Mouse (Mus musculus): ENCODE results near the gene Gm17455. TPM values are rescaled to one million over a fixed set of nuclear protein-coding genes. Genes with fewer than 3 reads are reported as not detected.

The Gm17455 gene
- polyA plus RNA-seq, 1 experiment, result 20.5 TPM

DNA sequence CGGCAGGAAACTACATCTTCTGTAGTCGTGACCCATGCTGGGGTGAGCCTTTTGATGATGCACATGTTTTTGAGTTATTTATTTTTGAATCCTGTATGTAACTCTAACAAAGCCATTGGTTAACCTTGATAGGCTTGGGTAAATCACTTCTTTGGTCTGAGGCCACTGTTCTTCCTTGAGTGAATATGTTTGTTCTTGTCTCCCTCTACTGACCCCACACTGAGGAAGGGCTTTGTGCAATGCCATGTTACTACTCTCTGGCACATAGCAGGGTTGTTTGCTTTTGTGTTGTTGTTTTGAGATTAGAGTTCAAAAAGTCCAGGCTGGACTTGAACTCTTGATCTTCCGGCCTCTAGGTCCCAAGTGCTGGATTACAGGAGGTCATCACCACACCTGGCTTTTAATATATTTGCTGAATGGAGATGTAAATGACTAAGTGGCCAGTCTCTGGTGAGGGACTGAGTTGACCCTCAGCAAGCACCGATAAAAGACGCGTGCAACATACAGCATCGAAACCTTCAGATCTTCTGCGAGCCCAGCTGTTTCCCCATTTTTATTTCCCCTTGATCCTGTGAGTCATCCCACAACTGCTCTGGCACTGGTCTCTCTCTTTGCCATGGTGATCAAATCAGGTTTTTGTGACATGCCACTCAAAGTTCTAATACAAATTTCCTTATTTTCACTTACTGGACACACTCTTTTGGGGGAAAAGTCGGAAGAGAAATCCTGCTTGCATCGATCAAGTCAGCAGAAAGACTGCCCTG is 1.3 kb upstream of the Gm17455 start:
- Histone ChIP-seq H3K79me2 (ENCODE audit: control insufficient read depth, insufficient read depth) (no peaks in the 10 kb centered on the region), H3K4me3 (no peak overlapping the region), H3K4me2 (ENCODE audit: low read depth) (peak overlapping the region; percentile 25), H3K36me3 (ENCODE audit: control insufficient read depth, insufficient read depth) (no peaks in the 10 kb centered on the region), H3K27me3 (ENCODE audit: control insufficient read depth, insufficient read depth, insufficient read length) (no peaks in the 10 kb centered on the region), H3ac (ENCODE audit: control insufficient read depth, insufficient read length) (no peak overlapping the region)
- TF ChIP-seq TCF12 (IDR thresholded peaks at IDR 0.05; ENCODE audit: insufficient read depth, poor library complexity, severe bottlenecking) (no peak), SRF (IDR thresholded peaks at IDR 0.05; ENCODE audit: control insufficient read depth, insufficient read length, low read depth) (no peak), MYOG (IDR thresholded peaks at IDR 0.05; ENCODE audit: control insufficient read depth in 1 of 3, insufficient read depth in 1 of 3, insufficient read length in 2 of 3, low read depth in 2 of 3) (peak in 1 of 3 experiments; percentile 36), MYOD1 (IDR thresholded peaks at IDR 0.05; ENCODE audit: control insufficient read depth in 1 of 3, insufficient read length in 2 of 3, low read depth in 2 of 3) (peak in 2 of 3 experiments; percentile 34 to 65), E2F4 (IDR thresholded peaks at IDR 0.05; ENCODE audit: insufficient read depth) (no peak)

DNA sequence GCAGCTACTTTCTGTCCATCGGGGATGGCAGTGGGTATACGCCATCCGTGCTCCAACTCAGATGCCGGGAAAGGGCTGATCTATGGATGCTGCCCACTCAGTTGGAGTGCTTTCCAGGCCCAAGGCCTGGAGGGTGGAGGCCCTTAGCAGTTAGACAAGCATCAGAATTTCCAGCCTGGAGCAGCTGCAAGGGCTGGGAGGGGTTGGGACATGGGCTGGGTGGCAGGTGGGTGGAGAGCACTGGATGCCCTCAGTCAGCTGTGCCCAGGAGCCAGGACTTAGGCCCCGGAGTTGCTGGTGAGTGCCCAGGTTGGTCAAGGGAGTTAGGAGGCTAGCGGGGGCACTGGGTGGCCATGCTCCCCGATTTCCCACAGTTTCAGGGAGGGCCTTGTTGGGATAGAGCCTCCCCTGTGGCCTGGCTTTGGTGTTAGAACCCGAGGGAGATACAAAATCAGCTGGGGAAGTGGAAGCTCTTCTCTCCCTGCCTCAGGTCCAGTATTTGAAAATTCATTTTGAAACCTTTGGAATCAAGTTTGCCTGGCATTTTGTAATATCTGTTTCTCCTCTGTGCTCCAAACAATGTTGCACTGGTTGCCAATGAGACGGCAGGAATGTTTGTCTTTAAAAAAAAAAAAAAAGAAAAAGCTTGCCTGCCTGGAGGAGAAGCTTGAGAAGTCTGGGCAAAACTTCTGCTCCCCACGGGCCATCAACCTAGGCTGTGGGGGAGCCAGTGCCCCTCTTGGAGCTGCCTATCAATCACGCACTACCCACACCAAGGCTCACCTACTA is 1.2 kb downstream of the Gm17455 start:
- no peaks in the 10 kb centered on the region for H3K36me3 ChIP-seq (ENCODE audit: control insufficient read depth, insufficient read depth)
- TF ChIP-seq USF1 (IDR thresholded peaks at IDR 0.05; ENCODE audit: low read depth) (no peak), CEBPB (IDR thresholded peaks at IDR 0.05; ENCODE audit: insufficient read depth, poor library complexity, severe bottlenecking) (no peak), REST (IDR thresholded peaks at IDR 0.05; ENCODE audit: insufficient read depth, insufficient read length) (no peak), MYOG (IDR thresholded peaks at IDR 0.05; ENCODE audit: control insufficient read depth in 1 of 3, insufficient read depth in 1 of 3, insufficient read length in 2 of 3, low read depth in 2 of 3) (peak; percentile 91 to 99 (median 95)), TCF3 (IDR thresholded peaks at IDR 0.05; ENCODE audit: insufficient read length, low read depth) (peak; percentile 91), POLR2AphosphoS2 (IDR thresholded peaks at IDR 0.05; ENCODE audit: insufficient read length, low read depth) (no peak), POLR2A (IDR thresholded peaks at IDR 0.05; ENCODE audit: insufficient read length, low read depth) (peak; percentile 47), MYOD1 (IDR thresholded peaks at IDR 0.05; ENCODE audit: control insufficient read depth in 1 of 3, insufficient read length in 2 of 3, low read depth in 2 of 3) (peak; percentile 75 to 97 (median 96)), TCF12 (IDR thresholded peaks at IDR 0.05; ENCODE audit: insufficient read depth, poor library complexity, severe bottlenecking) (peak; percentile 79), SRF (IDR thresholded peaks at IDR 0.05; ENCODE audit: control insufficient read depth, insufficient read length, low read depth) (no peak), MAX (IDR thresholded peaks at IDR 0.05; ENCODE audit: low read depth) (no peak), E2F4 (IDR thresholded peaks at IDR 0.05; ENCODE audit: insufficient read depth) (no peak)
- H3K4me2 ChIP-seq (ENCODE audit: low read depth), result peak overlapping the region; percentile 25
- no peak overlapping the region for H3ac ChIP-seq (ENCODE audit: control insufficient read depth, insufficient read length)
- no peaks in the 10 kb centered on the region for H3K27me3 ChIP-seq (ENCODE audit: control insufficient read depth, insufficient read depth, insufficient read length)
- H3K4me3 ChIP-seq, result no peak overlapping the region
- H3K79me2 ChIP-seq (ENCODE audit: control insufficient read depth, insufficient read depth), result no peaks in the 10 kb centered on the region

DNA sequence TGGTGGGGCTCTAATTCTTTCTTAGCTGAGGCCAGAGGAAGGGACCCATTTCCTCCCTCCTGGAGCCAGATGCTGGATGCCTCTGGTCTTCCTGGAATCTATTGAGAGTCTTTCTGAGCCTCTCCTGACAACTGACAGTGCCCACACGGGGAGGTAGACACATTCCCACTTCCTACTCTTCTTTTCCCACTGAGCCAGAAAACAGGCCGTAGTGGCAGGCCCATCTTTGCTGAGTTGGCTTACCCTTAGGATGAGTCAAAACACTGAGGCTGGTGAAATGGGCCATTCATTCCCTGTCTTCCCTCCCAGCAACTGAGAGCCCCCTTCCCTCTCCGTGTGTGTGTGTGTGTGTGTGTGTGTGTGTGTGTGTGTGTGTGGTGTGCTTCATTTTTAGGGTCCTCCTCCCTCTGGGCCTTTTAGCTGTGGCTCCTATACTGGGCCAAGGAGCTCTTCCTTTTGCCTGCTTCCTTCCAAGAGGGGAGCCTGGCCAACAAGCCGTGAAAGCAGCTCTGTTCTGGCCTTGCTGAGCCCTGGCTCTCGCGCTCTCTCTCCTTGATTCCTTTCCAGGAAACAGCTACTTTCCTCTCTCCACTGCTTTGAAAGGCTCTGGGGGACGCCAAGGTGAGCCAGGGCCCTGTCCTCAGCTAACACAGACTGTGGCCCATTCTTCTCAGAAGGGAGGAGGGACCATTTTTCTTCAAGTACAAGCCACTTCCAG is 6.1 kb downstream of the Gm17455 start:
- H3K27me3 ChIP-seq (ENCODE audit: control insufficient read depth, insufficient read depth, insufficient read length), result peaks cover 5% of the 10 kb centered on the region
- no peak overlapping the region for H3ac ChIP-seq (ENCODE audit: control insufficient read depth, insufficient read length)
- H3K36me3 ChIP-seq (ENCODE audit: control insufficient read depth, insufficient read depth), result no peaks in the 10 kb centered on the region
- H3K4me3 ChIP-seq, result no peak overlapping the region
- no peaks in the 10 kb centered on the region for H3K79me2 ChIP-seq (ENCODE audit: control insufficient read depth, insufficient read depth)
- no peak overlapping the region for H3K4me2 ChIP-seq (ENCODE audit: low read depth)
- TF ChIP-seq TCF12 (IDR thresholded peaks at IDR 0.05; ENCODE audit: insufficient read depth, poor library complexity, severe bottlenecking) (no peak), MYOG (IDR thresholded peaks at IDR 0.05; ENCODE audit: control insufficient read depth in 1 of 3, insufficient read depth in 1 of 3, insufficient read length in 2 of 3, low read depth in 2 of 3) (no peak), POLR2A (IDR thresholded peaks at IDR 0.05; ENCODE audit: insufficient read length, low read depth) (no peak), POLR2AphosphoS2 (IDR thresholded peaks at IDR 0.05; ENCODE audit: insufficient read length, low read depth) (no peak), MAX (IDR thresholded peaks at IDR 0.05; ENCODE audit: low read depth) (no peak), TCF3 (IDR thresholded peaks at IDR 0.05; ENCODE audit: insufficient read length, low read depth) (no peak), USF1 (IDR thresholded peaks at IDR 0.05; ENCODE audit: low read depth) (no peak), CEBPB (IDR thresholded peaks at IDR 0.05; ENCODE audit: insufficient read depth, poor library complexity, severe bottlenecking) (no peak), MYOD1 (IDR thresholded peaks at IDR 0.05; ENCODE audit: control insufficient read depth in 1 of 3, insufficient read length in 2 of 3, low read depth in 2 of 3) (no peak), SRF (IDR thresholded peaks at IDR 0.05; ENCODE audit: control insufficient read depth, insufficient read length, low read depth) (no peak), REST (IDR thresholded peaks at IDR 0.05; ENCODE audit: insufficient read depth, insufficient read length) (no peak), E2F4 (IDR thresholded peaks at IDR 0.05; ENCODE audit: insufficient read depth) (no peak)

DNA sequence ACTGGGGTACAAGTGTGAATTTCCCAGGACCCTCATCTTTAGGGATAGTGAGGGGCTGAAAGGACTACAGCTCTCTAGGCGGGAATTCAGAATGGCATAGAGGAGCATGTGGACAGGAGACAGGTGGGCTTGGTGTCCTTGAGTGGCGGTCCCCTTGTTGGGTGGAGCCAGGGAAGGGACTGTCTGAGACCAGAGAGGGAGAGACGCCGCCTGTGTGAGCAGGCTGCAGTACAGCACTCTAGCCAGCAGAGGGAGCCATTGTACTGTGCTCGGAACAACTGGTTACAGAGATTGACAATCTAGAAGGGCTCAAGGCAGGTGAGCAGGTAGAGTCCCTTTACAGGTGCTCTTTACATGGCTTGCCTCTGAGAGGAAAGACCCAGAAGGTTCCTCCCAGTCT is 8.3 kb downstream of the Gm17455 start:
- H3K36me3 ChIP-seq (ENCODE audit: control insufficient read depth, insufficient read depth), result no peaks in the 10 kb centered on the region
- H3K27me3 ChIP-seq (ENCODE audit: control insufficient read depth, insufficient read depth, insufficient read length), result peaks cover 10% of the 10 kb centered on the region
- no peak overlapping the region for H3K4me3 ChIP-seq
- no peak overlapping the region for H3K4me2 ChIP-seq (ENCODE audit: low read depth)
- H3ac ChIP-seq (ENCODE audit: control insufficient read depth, insufficient read length), result no peak overlapping the region
- H3K79me2 ChIP-seq (ENCODE audit: control insufficient read depth, insufficient read depth), result no peaks in the 10 kb centered on the region
- TF ChIP-seq REST (IDR thresholded peaks at IDR 0.05; ENCODE audit: insufficient read depth, insufficient read length) (no peak), CEBPB (IDR thresholded peaks at IDR 0.05; ENCODE audit: insufficient read depth, poor library complexity, severe bottlenecking) (no peak), MYOD1 (IDR thresholded peaks at IDR 0.05; ENCODE audit: control insufficient read depth in 1 of 3, insufficient read length in 2 of 3, low read depth in 2 of 3) (no peak), SRF (IDR thresholded peaks at IDR 0.05; ENCODE audit: control insufficient read depth, insufficient read length, low read depth) (no peak), TCF3 (IDR thresholded peaks at IDR 0.05; ENCODE audit: insufficient read length, low read depth) (no peak), MAX (IDR thresholded peaks at IDR 0.05; ENCODE audit: low read depth) (no peak), TCF12 (IDR thresholded peaks at IDR 0.05; ENCODE audit: insufficient read depth, poor library complexity, severe bottlenecking) (no peak), MYOG (IDR thresholded peaks at IDR 0.05; ENCODE audit: control insufficient read depth in 1 of 3, insufficient read depth in 1 of 3, insufficient read length in 2 of 3, low read depth in 2 of 3) (no peak), USF1 (IDR thresholded peaks at IDR 0.05; ENCODE audit: low read depth) (no peak), POLR2A (IDR thresholded peaks at IDR 0.05; ENCODE audit: insufficient read length, low read depth) (no peak), POLR2AphosphoS2 (IDR thresholded peaks at IDR 0.05; ENCODE audit: insufficient read length, low read depth) (no peak), E2F4 (IDR thresholded peaks at IDR 0.05; ENCODE audit: insufficient read depth) (no peak)
